Mouse (Mus musculus): ENCODE data around the gene Sp6. TPM values are rescaled to one million over a fixed set of nuclear protein-coding genes. Genes with fewer than 3 reads are reported as not detected.

The Sp6 gene
- polyA plus RNA-seq, 1 experiment from 2014 or later, result 0.42 TPM

GRCm38 (mm10) chr11:97069333-97069732 is 56.1 kb downstream of the Sp6 start:
- H3K9me3 ChIP-seq (ENCODE audit: control insufficient read depth, low read depth, low read length), result no peaks in the 10 kb centered on the region
- no peaks in the 10 kb centered on the region for H3K27me3 ChIP-seq (ENCODE audit: control insufficient read depth, insufficient read depth, low read length)
- 61% methylated on average over 1 of the region's 1 CpGs for WGBS
- no peak overlapping the region for H3K4me2 ChIP-seq (replicated peaks; ENCODE audit: low read depth, low read length)
- H3K4me1 ChIP-seq (ENCODE audit: control insufficient read depth, insufficient read depth, low read length), result no peaks in the 10 kb centered on the region
- no peak overlapping the region for H3K9ac ChIP-seq (replicated peaks; ENCODE audit: low read depth, low read length)
- no peak overlapping the region for H3K27ac ChIP-seq (ENCODE audit: low read length)
- H3K4me3 ChIP-seq (ENCODE audit: low read depth, low read length), result no peak overlapping the region
- ATAC-seq (ENCODE audit: insufficient number of reproducible peaks, insufficient read depth, low FRiP score, low read depth), result no peak
- no peaks in the 10 kb centered on the region; the same call in 1 of the 2 replicates for H3K36me3 ChIP-seq (ENCODE audit: control insufficient read depth, insufficient read depth, low read length)

GRCm38 (mm10) chr11:97069770-97070169 is 56.6 kb downstream of the Sp6 start:
- H3K27ac ChIP-seq (ENCODE audit: low read length), result no peak overlapping the region
- H3K36me3 ChIP-seq (ENCODE audit: control insufficient read depth, insufficient read depth, low read length), result no peaks in the 10 kb centered on the region; the same call in 1 of the 2 replicates
- H3K4me3 ChIP-seq (ENCODE audit: low read depth, low read length), result no peak overlapping the region
- no peak overlapping the region for H3K4me2 ChIP-seq (replicated peaks; ENCODE audit: low read depth, low read length)
- WGBS, result 76% methylated on average over 2 of the region's 2 CpGs
- no peaks in the 10 kb centered on the region for H3K4me1 ChIP-seq (ENCODE audit: control insufficient read depth, insufficient read depth, low read length)
- H3K27me3 ChIP-seq (ENCODE audit: control insufficient read depth, insufficient read depth, low read length), result no peaks in the 10 kb centered on the region
- H3K9ac ChIP-seq (replicated peaks; ENCODE audit: low read depth, low read length), result no peak overlapping the region
- H3K9me3 ChIP-seq (ENCODE audit: control insufficient read depth, low read depth, low read length), result no peaks in the 10 kb centered on the region
- no peak for ATAC-seq (ENCODE audit: insufficient number of reproducible peaks, insufficient read depth, low FRiP score, low read depth)

- no peaks in the 10 kb centered on the region for H3K9me3 ChIP-seq (ENCODE audit: control insufficient read depth, low read depth, low read length)
- H3K36me3 ChIP-seq (ENCODE audit: control insufficient read depth, insufficient read depth, low read length), result no peaks in the 10 kb centered on the region; the same call in 1 of the 2 replicates
- no peak overlapping the region for H3K4me2 ChIP-seq (replicated peaks; ENCODE audit: low read depth, low read length)
- H3K9ac ChIP-seq (replicated peaks; ENCODE audit: low read depth, low read length), result no peak overlapping the region
- WGBS, result 50% methylated on average over 1 of the region's 1 CpGs
- H3K4me3 ChIP-seq (ENCODE audit: low read depth, low read length), result no peak overlapping the region
- no peak for ATAC-seq (ENCODE audit: insufficient number of reproducible peaks, insufficient read depth, low FRiP score, low read depth)
- no peaks in the 10 kb centered on the region for H3K27me3 ChIP-seq (ENCODE audit: control insufficient read depth, insufficient read depth, low read length)
- H3K27ac ChIP-seq (ENCODE audit: low read length), result no peak overlapping the region
- H3K4me1 ChIP-seq (ENCODE audit: control insufficient read depth, insufficient read depth, low read length), result no peaks in the 10 kb centered on the region
Observed at GRCm38 (mm10) chr11:97071129-97071528, 57.9 kb downstream of the Sp6 start.

GRCm38 (mm10) chr11:97072533-97072932 is 59.3 kb downstream of the Sp6 start:
- 26% methylated on average over 3 of the region's 3 CpGs for WGBS
- no peak for ATAC-seq (ENCODE audit: insufficient number of reproducible peaks, insufficient read depth, low FRiP score, low read depth)
- no peaks in the 10 kb centered on the region for H3K9me3 ChIP-seq (ENCODE audit: control insufficient read depth, low read depth, low read length)

GRCm38 (mm10) chr11:97074235-97074634 is 61.0 kb downstream of the Sp6 start:
- H3K27me3 ChIP-seq (ENCODE audit: control insufficient read depth, insufficient read depth, low read length), result no peaks in the 10 kb centered on the region
- no peaks in the 10 kb centered on the region for H3K36me3 ChIP-seq (ENCODE audit: control insufficient read depth, insufficient read depth, low read length)
- no peak for ATAC-seq (ENCODE audit: insufficient number of reproducible peaks, insufficient read depth, low FRiP score, low read depth)
- H3K9ac ChIP-seq (replicated peaks; ENCODE audit: low read depth, low read length), result no peak overlapping the region
- H3K4me3 ChIP-seq (ENCODE audit: low read depth, low read length), result no peak overlapping the region
- H3K4me2 ChIP-seq (replicated peaks; ENCODE audit: low read depth, low read length), result no peak overlapping the region
- H3K9me3 ChIP-seq (ENCODE audit: control insufficient read depth, low read depth, low read length), result no peaks in the 10 kb centered on the region
- H3K27ac ChIP-seq (ENCODE audit: low read length), result no peak overlapping the region
- H3K4me1 ChIP-seq (ENCODE audit: control insufficient read depth, insufficient read depth, low read length), result no peaks in the 10 kb centered on the region
- 66% methylated on average over 8 of the region's 8 CpGs for WGBS

More at GRCm38 (mm10) chr11:97072533-97072932, 59.3 kb downstream of the Sp6 start:
- Histone ChIP-seq H3K27ac (ENCODE audit: low read length) (no peak overlapping the region), H3K4me2 (replicated peaks; ENCODE audit: low read depth, low read length) (no peak overlapping the region), H3K36me3 (ENCODE audit: control insufficient read depth, insufficient read depth, low read length) (no peaks in the 10 kb centered on the region; the same call in 1 of the 2 replicates), H3K9ac (replicated peaks; ENCODE audit: low read depth, low read length) (no peak overlapping the region), H3K4me1 (ENCODE audit: control insufficient read depth, insufficient read depth, low read length) (no peaks in the 10 kb centered on the region), H3K27me3 (ENCODE audit: control insufficient read depth, insufficient read depth, low read length) (no peaks in the 10 kb centered on the region), H3K4me3 (ENCODE audit: low read depth, low read length) (no peak overlapping the region)

Small RNA genes lying within 50 kb of the gene (microRNA-seq; reads per million reads assigned to microRNA genes)
- 1.3 reads per million for gene Mir8103

Other genes starting within 250 kb of the Sp6 start
- gene Snx11, start 235.8 kb upstream of the Sp6 start, polyA plus RNA-seq (2014; fragmentation: Nextera tagmentation; extraction: Ambion mirVana), result 8.3 and 9.6 TPM in 2 replicates
- 100 and 105 TPM in 2 replicates for gene Cbx1, start 224.3 kb upstream of the Sp6 start, polyA plus RNA-seq (2014; fragmentation: Nextera tagmentation; extraction: Ambion mirVana)
- 30.4 and 36.4 TPM in 2 replicates for gene Nfe2l1, start 183.4 kb upstream of the Sp6 start, polyA plus RNA-seq (2014; fragmentation: Nextera tagmentation; extraction: Ambion mirVana)
- gene Copz2, start 163.5 kb upstream of the Sp6 start, polyA plus RNA-seq (2014; fragmentation: Nextera tagmentation; extraction: Ambion mirVana), result 136 and 141 TPM in 2 replicates
- gene Cdk5rap3, start 96.9 kb upstream of the Sp6 start, polyA plus RNA-seq (2014; fragmentation: Nextera tagmentation; extraction: Ambion mirVana), result 65.2 and 68.7 TPM in 2 replicates
- gene Prr15l, start 85.3 kb upstream of the Sp6 start, polyA plus RNA-seq (2014; fragmentation: Nextera tagmentation; extraction: Ambion mirVana), result 46.8 and 48.7 TPM in 2 replicates
- 25.2 and 26.5 TPM in 2 replicates for gene Pnpo, start 69.4 kb upstream of the Sp6 start, polyA plus RNA-seq (2014; fragmentation: Nextera tagmentation; extraction: Ambion mirVana)
- gene Sp2, start 30.4 kb upstream of the Sp6 start, polyA plus RNA-seq (2014; fragmentation: Nextera tagmentation; extraction: Ambion mirVana), result 15.7 and 19.1 TPM in 2 replicates
- gene Scrn2, start 16.5 kb downstream of the Sp6 start, polyA plus RNA-seq (2014; fragmentation: Nextera tagmentation; extraction: Ambion mirVana), result 17.7 and 19.7 TPM in 2 replicates
- 0.38 TPM in 1 of 2 replicates, not detected in the other for gene Lrrc46, start 28.0 kb downstream of the Sp6 start, polyA plus RNA-seq (2014; fragmentation: Nextera tagmentation; extraction: Ambion mirVana)
- gene Mrpl10, start 28.2 kb downstream of the Sp6 start, polyA plus RNA-seq (2014; fragmentation: Nextera tagmentation; extraction: Ambion mirVana), result 86.7 and 89.2 TPM in 2 replicates
- gene Osbpl7, start 37.2 kb downstream of the Sp6 start, polyA plus RNA-seq (2014; fragmentation: Nextera tagmentation; extraction: Ambion mirVana), result 4.5 and 8.2 TPM in 2 replicates
- gene Tbx21, start 101.9 kb downstream of the Sp6 start, polyA plus RNA-seq (2014; fragmentation: Nextera tagmentation; extraction: Ambion mirVana), result 0.20 TPM in 1 of 2 replicates, not detected in the other
- gene Tbkbp1, start 138.1 kb downstream of the Sp6 start, polyA plus RNA-seq (2014; fragmentation: Nextera tagmentation; extraction: Ambion mirVana), result 3.7 TPM in 2 replicates
- gene Kpnb1, start 174.5 kb downstream of the Sp6 start, polyA plus RNA-seq (2014; fragmentation: Nextera tagmentation; extraction: Ambion mirVana), result 65.1 and 67.7 TPM in 2 replicates

Data from stomach, embryonic 14.5 days (tissue).